Mouse (Mus musculus) stomach, embryonic 14.5 days (tissue): ENCODE data around the gene Rbfox3. TPM values are rescaled to one million over a fixed set of nuclear protein-coding genes. Genes with fewer than 3 reads are reported as not detected.

Experiments used
- ATAC-seq: fragments of 200-750 bp; cut with Nextera tagmentation; 2 replicates; pipeline ENCODE4 v1.8.0; 2017; ENCODE audit warnings: low read depth, moderate TSS enrichment; ENCODE audit not compliant: insufficient number of reproducible peaks, insufficient read depth, low FRiP score
- H3K27ac ChIP-seq: fragments of 300-500 bp; sonication (generic); 2 replicates; pipeline ENCODE4 v1.5.1; 2014; ENCODE audit warnings: mild to moderate bottlenecking, low read length, moderate library complexity, mixed read lengths
- H3K27me3 ChIP-seq: fragments of 300-500 bp; sonication (generic); 2 replicates; pipeline ENCODE4 v1.6.1; 2014; ENCODE audit warnings: low read length, control low read depth, mixed read lengths; ENCODE audit not compliant: control insufficient read depth, insufficient read depth
- H3K36me3 ChIP-seq: fragments of 300-500 bp; sonication (generic); 2 replicates; pipeline ENCODE4 v1.6.1; 2014; ENCODE audit warnings: mild to moderate bottlenecking, control low read depth, low read length, moderate library complexity, mixed read lengths; ENCODE audit not compliant: control insufficient read depth, insufficient read depth
- H3K4me1 ChIP-seq: fragments of 300-500 bp; sonication (generic); 2 replicates; pipeline ENCODE4 v1.6.1; 2014; ENCODE audit warnings: low read length, control low read depth, mixed read lengths; ENCODE audit not compliant: control insufficient read depth, insufficient read depth
- H3K4me2 ChIP-seq: fragments of 300-500 bp; sonication (generic); replicated peaks from 2 replicates; pipeline ENCODE4 v1.6.1; 2014; ENCODE audit warnings: low read depth, low read length, control low read depth
- H3K4me3 ChIP-seq: fragments of 300-500 bp; sonication (generic); 2 replicates; pipeline ENCODE4 v1.5.1; 2014; ENCODE audit warnings: low read depth, low read length, control low read depth
- H3K9ac ChIP-seq: fragments of 300-500 bp; sonication (generic); replicated peaks from 2 replicates; pipeline ENCODE4 v1.6.1; 2014; ENCODE audit warnings: low read depth, mild to moderate bottlenecking, control low read depth, low read length, moderate library complexity, mixed read lengths
- H3K9me3 ChIP-seq: fragments of 300-500 bp; sonication (generic); 2 replicates; pipeline ENCODE4 v1.6.1; 2016; ENCODE audit warnings: low read depth, low read length, control low read depth; ENCODE audit not compliant: control insufficient read depth
- WGBS: fragments of 180-500 bp; shearing (Covaris S2); extraction: QIAGEN DNeasy Blood & Tissue Kit; methylation state at CpG from one replicate; pipeline ENCODE4 v1.1.7; 2014; 5-methylcytosine and 5-hydroxymethylcytosine counted together
- polyA plus RNA-seq: library from polyadenylated mRNA; unstranded; fragments of >200 nt; fragmentation: Nextera tagmentation; extraction: Ambion mirVana; gene quantifications from 2 replicates; pipeline ENCODE4 v1.2.1, GENCODE M21; 2014

Rbfox3 gene
- polyA plus RNA-seq, 1 experiment from 2014 or later: 1.2 TPM

- Histone ChIP-seq H3K4me1 (no peaks in the 10 kb centered on the region), H3K27ac (no peak overlapping the region), H3K27me3 (no peaks in the 10 kb centered on the region), H3K4me2 (no peak overlapping the region), H3K36me3 (no peaks in the 10 kb centered on the region), H3K9ac (no peak overlapping the region), H3K9me3 (no peaks in the 10 kb centered on the region), H3K4me3 (no peak overlapping the region)
- 78% methylated on average over 13 of the region's 13 CpGs for WGBS
- no peak for ATAC-seq
These were observed 258.8 kb downstream of the Rbfox3 start for GRCm38 (mm10) chr11:118652401-118653240.

DNA sequence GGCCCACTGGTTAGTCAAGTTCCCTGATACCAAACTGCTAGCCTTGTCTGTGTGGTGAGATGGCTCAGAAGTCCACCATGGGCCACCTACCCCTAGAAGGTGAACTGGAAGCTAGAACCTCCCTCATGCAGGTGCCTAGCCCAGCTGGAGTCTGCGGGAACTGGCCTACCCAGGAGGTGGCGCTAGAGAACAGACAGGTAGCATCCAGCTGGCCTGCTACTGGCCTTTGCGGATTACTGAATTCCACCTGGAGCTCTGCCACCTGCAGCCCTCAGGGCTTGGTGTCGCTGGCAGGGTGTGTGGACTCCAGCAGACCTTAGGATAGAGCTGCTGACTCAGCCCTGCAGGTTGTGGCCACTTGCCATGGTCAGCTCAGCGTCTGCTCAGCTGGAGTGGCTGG, 263.0 kb downstream of the Rbfox3 start:
- Histone ChIP-seq H3K4me1 (no peaks in the 10 kb centered on the region), H3K9ac (no peak overlapping the region), H3K27ac (no peak overlapping the region), H3K4me2 (no peak overlapping the region), H3K9me3 (no peaks in the 10 kb centered on the region), H3K27me3 (no peaks in the 10 kb centered on the region), H3K36me3 (no peaks in the 10 kb centered on the region), H3K4me3 (no peak overlapping the region)
- ATAC-seq: no peak
- 23% methylated on average over 5 of the region's 5 CpGs for WGBS

DNA sequence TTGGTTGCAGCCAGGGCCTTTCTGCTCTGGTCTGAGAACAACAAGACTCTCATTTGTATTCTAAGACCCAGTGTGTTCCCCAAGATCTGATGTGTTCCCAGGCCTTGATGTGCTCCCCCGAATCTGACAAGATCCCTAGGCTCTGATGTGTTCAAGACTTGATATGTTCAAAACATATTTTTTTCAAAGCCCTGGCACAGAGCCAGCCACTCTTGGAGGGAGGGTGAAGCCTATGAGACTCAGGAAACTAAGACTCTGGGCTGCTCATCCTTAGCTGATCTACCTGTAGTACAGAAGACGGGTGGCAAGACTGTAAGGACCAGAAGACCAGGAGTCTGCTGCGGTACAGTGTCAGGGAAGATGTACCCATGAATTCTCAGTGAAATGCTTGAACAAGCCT, 264.5 kb downstream of the Rbfox3 start:
- Histone ChIP-seq H3K4me2 (no peak overlapping the region), H3K4me3 (no peak overlapping the region), H3K4me1 (no peaks in the 10 kb centered on the region), H3K9me3 (no peaks in the 10 kb centered on the region), H3K9ac (no peak overlapping the region), H3K27me3 (no peaks in the 10 kb centered on the region), H3K27ac (no peak overlapping the region), H3K36me3 (no peaks in the 10 kb centered on the region)
- ATAC-seq: no peak
- WGBS: 80% methylated on average over 3 of the region's 3 CpGs

DNA sequence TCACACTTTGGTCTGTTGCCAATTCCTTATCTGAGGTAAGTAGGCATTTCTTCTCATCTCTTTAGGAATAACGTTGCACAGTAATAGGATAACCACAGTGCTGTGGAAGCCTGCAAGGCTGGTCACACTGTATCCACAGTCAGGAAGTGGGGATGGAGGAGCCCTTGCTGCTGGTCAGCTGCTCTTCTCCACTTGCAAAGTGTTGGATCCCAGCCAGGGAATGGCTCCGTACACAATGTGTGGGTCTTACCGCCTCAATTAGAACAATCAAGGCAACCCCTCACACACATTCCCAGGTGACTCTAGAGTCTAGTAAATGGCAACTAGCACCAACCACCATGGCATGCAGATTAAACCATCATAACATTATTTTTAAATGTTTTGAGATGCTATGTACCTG, 266.2 kb downstream of the Rbfox3 start:
- ATAC-seq: no peak
- Histone ChIP-seq H3K4me1 (no peaks in the 10 kb centered on the region), H3K4me3 (no peak overlapping the region), H3K36me3 (no peaks in the 10 kb centered on the region), H3K9me3 (no peaks in the 10 kb centered on the region), H3K4me2 (no peak overlapping the region), H3K27ac (no peak overlapping the region), H3K9ac (no peak overlapping the region), H3K27me3 (no peaks in the 10 kb centered on the region)
- 85% methylated on average over 3 of the region's 3 CpGs for WGBS

DNA sequence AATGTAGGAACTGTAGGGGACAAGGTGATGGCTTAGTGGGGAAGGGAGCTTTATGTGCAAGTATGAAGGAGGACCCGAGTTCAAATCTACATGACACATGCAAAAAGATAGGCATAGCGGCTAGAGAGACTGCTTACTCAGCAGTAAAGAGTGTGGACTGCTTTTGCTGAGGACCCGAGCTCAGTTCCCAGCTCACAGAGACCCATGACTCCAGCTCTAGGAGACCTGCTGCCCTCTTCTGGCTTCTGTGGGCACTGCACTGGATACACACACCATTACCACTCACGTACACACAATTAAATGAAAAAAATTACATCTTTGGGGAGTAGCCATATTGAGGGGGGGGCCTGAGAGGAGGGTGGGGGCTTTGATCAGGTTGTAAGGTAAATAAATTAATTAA, 270.7 kb downstream of the Rbfox3 start:
- H3K36me3 ChIP-seq: no peaks in the 10 kb centered on the region
- H3K27ac ChIP-seq: no peak overlapping the region
- H3K4me1 ChIP-seq: no peaks in the 10 kb centered on the region
- ATAC-seq: no peak
- no peak overlapping the region for H3K4me2 ChIP-seq
- H3K4me3 ChIP-seq: no peak overlapping the region
- H3K9ac ChIP-seq: no peak overlapping the region
- no peaks in the 10 kb centered on the region for H3K9me3 ChIP-seq
- H3K27me3 ChIP-seq: no peaks in the 10 kb centered on the region
- WGBS: 88% methylated on average over 4 of the region's 4 CpGs

- Histone ChIP-seq H3K4me1 (no peaks in the 10 kb centered on the region), H3K27ac (no peak overlapping the region), H3K4me3 (no peak overlapping the region), H3K9ac (no peak overlapping the region), H3K4me2 (no peak overlapping the region), H3K36me3 (no peaks in the 10 kb centered on the region), H3K27me3 (no peaks in the 10 kb centered on the region), H3K9me3 (no peaks in the 10 kb centered on the region)
- 70% methylated on average over 10 of the region's 10 CpGs for WGBS
- ATAC-seq: no peak
These were observed 273.7 kb downstream of the Rbfox3 start for GRCm38 (mm10) chr11:118637718-118638117.

DNA sequence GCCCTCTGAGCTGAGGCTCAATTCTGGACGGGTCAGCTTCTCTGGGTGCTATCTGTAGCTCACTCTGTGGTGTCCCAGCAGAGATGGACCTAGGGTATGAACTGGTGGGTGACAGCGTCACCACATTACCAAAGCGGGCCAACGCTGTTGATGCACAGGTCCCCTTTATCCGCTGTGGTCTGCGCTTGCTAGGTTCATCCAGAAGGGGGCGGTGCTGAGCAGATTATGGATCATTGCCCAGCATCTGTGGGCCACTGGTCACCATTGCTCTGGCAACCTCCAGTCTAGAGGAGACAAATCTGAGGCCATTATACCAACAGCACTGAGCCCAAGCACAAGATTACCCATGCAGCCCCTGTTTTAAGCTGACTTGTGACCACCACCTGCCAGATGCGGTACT, 276.8 kb downstream of the Rbfox3 start:
- ATAC-seq: no peak
- H3K27ac ChIP-seq: no peak overlapping the region
- H3K36me3 ChIP-seq: no peaks in the 10 kb centered on the region
- no peaks in the 10 kb centered on the region for H3K4me1 ChIP-seq
- H3K9me3 ChIP-seq: no peaks in the 10 kb centered on the region
- no peak overlapping the region for H3K4me2 ChIP-seq
- H3K27me3 ChIP-seq: no peaks in the 10 kb centered on the region
- WGBS: 52% methylated on average over 8 of the region's 8 CpGs
- H3K9ac ChIP-seq: no peak overlapping the region
- H3K4me3 ChIP-seq: no peak overlapping the region

GRCm38 (mm10) chr11:118629718-118630117, 281.7 kb downstream of the Rbfox3 start:
- no peaks in the 10 kb centered on the region for H3K9me3 ChIP-seq
- no peaks in the 10 kb centered on the region for H3K4me1 ChIP-seq
- H3K27me3 ChIP-seq: no peaks in the 10 kb centered on the region
- no peak overlapping the region for H3K4me3 ChIP-seq
- WGBS: 84% methylated on average over 1 of the region's 1 CpGs
- no peak overlapping the region for H3K4me2 ChIP-seq
- H3K9ac ChIP-seq: no peak overlapping the region
- no peak for ATAC-seq
- H3K36me3 ChIP-seq: no peaks in the 10 kb centered on the region
- no peak overlapping the region for H3K27ac ChIP-seq

- 62% methylated on average over 5 of the region's 5 CpGs for WGBS
- Histone ChIP-seq H3K27ac (no peak overlapping the region), H3K27me3 (no peaks in the 10 kb centered on the region), H3K36me3 (no peaks in the 10 kb centered on the region), H3K4me3 (no peak overlapping the region), H3K9me3 (no peaks in the 10 kb centered on the region), H3K9ac (no peak overlapping the region), H3K4me2 (no peak overlapping the region), H3K4me1 (no peaks in the 10 kb centered on the region)
- no peak for ATAC-seq
These were observed 283.9 kb downstream of the Rbfox3 start for GRCm38 (mm10) chr11:118627541-118627940.
